Mouse (Mus musculus) cerebellum, adult 2 months (tissue): ENCODE measurements around the gene Gfpt2.

ENCODE experiments used
- CTCF ChIP-seq: fragments of 200-500 bp; IDR thresholded peaks from 2 replicates; pipeline ENCODE4 v1.5.1; 2011; ENCODE audit warnings: low read depth, mild to moderate bottlenecking, control low read depth, low read length, moderate library complexity, borderline replicate concordance; ENCODE audit not compliant: insufficient read depth
- POLR2A ChIP-seq: fragments of 200-500 bp; IDR thresholded peaks from 2 replicates; pipeline ENCODE4 v1.6.1; 2011; ENCODE audit warnings: low read length, control low read depth, borderline replicate concordance; ENCODE audit not compliant: insufficient read depth

DNA sequence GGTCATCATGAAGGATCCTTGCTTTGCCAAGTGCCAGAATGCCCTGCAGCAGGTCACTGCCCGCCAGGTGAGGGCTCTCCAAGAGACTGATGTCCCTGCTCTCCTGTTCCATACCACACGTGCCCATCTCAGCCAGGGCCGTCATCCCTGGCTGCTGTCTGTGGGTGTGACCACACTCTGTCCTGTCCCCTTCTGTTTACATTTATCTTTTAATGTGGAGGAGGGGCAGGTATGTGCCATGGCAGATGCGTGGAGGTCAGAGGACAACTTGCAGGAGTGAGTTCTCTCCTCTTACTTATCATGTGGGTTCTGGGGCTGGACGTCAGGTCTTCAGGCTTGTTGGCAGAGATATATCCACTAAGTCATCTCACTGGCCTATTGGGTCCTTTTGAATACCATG is 39.0 kb downstream of the Gfpt2 start:
- no peak for TF ChIP-seq CTCF
- TF ChIP-seq POLR2A, result no peak
